Mouse (Mus musculus) small intestine, adult 2 months (tissue): ENCODE measurements around the gene Usp17la. TPM values are rescaled to one million over a fixed set of nuclear protein-coding genes. Genes with fewer than 3 reads are reported as not detected.
"Not testable (repeated sequence)": the region's sequence is repeated elsewhere in the genome, so short reads cannot be mapped to it uniquely, and the experiment has no call there.

Source experiments
- H3K27ac ChIP-seq: fragments of 200-500 bp; 2 replicates; pipeline ENCODE4 v1.5.1; 2012; ENCODE audit warnings: low read depth, low read length, control low read depth, inconsistent platforms; ENCODE audit not compliant: insufficient read depth
- H3K27me3 ChIP-seq: fragments of 200-500 bp; 2 replicates; pipeline ENCODE4 v1.6.1; 2012; ENCODE audit warnings: mild to moderate bottlenecking, moderate library complexity, low read length, inconsistent platforms; ENCODE audit not compliant: control insufficient read depth, insufficient read depth
- H3K36me3 ChIP-seq: fragments of 200-500 bp; 2 replicates; pipeline ENCODE4 v1.6.1; 2012; ENCODE audit warnings: mild to moderate bottlenecking, low read length, control low read depth, inconsistent platforms; ENCODE audit not compliant: control insufficient read depth, insufficient read depth
- H3K4me1 ChIP-seq: fragments of 200-500 bp; 2 replicates; pipeline ENCODE4 v1.6.1; 2012; ENCODE audit warnings: low read length, inconsistent platforms, mixed read lengths; ENCODE audit not compliant: control insufficient read depth, insufficient read depth, insufficient read length
- H3K4me3 ChIP-seq: fragments of 200-500 bp; 2 replicates; pipeline ENCODE4 v1.5.1; 2012; ENCODE audit warnings: low read depth, mild to moderate bottlenecking, control low read depth, inconsistent platforms, low read length, moderate library complexity
- CTCF ChIP-seq: fragments of 200-500 bp; IDR thresholded peaks from 2 replicates; pipeline ENCODE4 v1.5.1; 2012; ENCODE audit warnings: low read depth, mild to moderate bottlenecking, control low read depth, inconsistent platforms, low read length, moderate library complexity, mixed read lengths; ENCODE audit not compliant: insufficient replicate concordance, insufficient read length; ENCODE audit errors: extremely low read depth
- POLR2A ChIP-seq: fragments of 200-500 bp; IDR thresholded peaks from 2 replicates; pipeline ENCODE4 v1.6.1; 2012; ENCODE audit warnings: low read depth, mild to moderate bottlenecking, control low read depth, inconsistent platforms, low read length, moderate library complexity
- WGBS: fragments of 180-500 bp; shearing (Covaris S2); methylation state at CpG from one replicate; pipeline ENCODE4 v1.1.7; 2018; 5-methylcytosine and 5-hydroxymethylcytosine counted together
- polyA plus RNA-seq: library from polyadenylated mRNA; depleted of rRNA; stranded (reverse); fragments of >200 nt; gene quantifications from 2 replicates; pipeline ENCODE4 v1.2.3, GENCODE M21; 2012; rRNA removed

Usp17la gene
- not detected in 2 replicates for polyA plus RNA-seq

- H3K36me3 ChIP-seq, H3K27ac ChIP-seq, H3K27me3 ChIP-seq, H3K4me3 ChIP-seq, H3K4me1 ChIP-seq: not testable (repeated sequence)
- 62% methylated on average over 2 of the region's 2 CpGs for WGBS
Observed at GRCm38 (mm10) chr7:104856709-104857108, at the start of gene Usp17la. Gene Usp17la, plus strand, starts transcription at chr7:104857009.

- H3K4me1 ChIP-seq, H3K27me3 ChIP-seq, H3K27ac ChIP-seq, H3K4me3 ChIP-seq, H3K36me3 ChIP-seq: not testable (repeated sequence)
- WGBS = 79% methylated on average over 8 of the region's 8 CpGs
Observed at GRCm38 (mm10) chr7:104810335-104810734, 46.5 kb upstream of the Usp17la start.

- Histone ChIP-seq H3K27ac (no peak within 1 kb of the TSS), H3K27me3 (no peaks in the 10 kb centered on the region), H3K4me3 (no peak within 1 kb of the TSS), H3K4me1 (no peaks in the 10 kb centered on the region), H3K36me3 (no peaks in the 10 kb centered on the region)
- TF ChIP-seq POLR2A = no peak
- no peak for TF ChIP-seq CTCF
- WGBS = 53% methylated on average over 1 of the region's 1 CpGs
Observed at GRCm38 (mm10) chr7:104842503-104842902, 14.3 kb upstream of the Usp17la start, which contains the start of gene Usp17lb. Gene Usp17lb, minus strand, starts transcription at chr7:104842603.

- Histone ChIP-seq H3K36me3 (no peaks in the 10 kb centered on the region), H3K27ac (no peak overlapping the region)
- 79% methylated on average over 1 of the region's 1 CpGs for WGBS
Observed at GRCm38 (mm10) chr7:104843731-104844287, 13.0 kb upstream of the Usp17la start.

GRCm38 (mm10) chr7:104851546-104851945, 5.3 kb upstream of the Usp17la start:
- WGBS = 83% methylated on average over 2 of the region's 2 CpGs
- H3K4me3 ChIP-seq, H3K27me3 ChIP-seq, H3K4me1 ChIP-seq, H3K36me3 ChIP-seq, H3K27ac ChIP-seq: not testable (repeated sequence)

More at GRCm38 (mm10) chr7:104843731-104844287, 13.0 kb upstream of the Usp17la start:
- TF ChIP-seq POLR2A = no peak
- no peak for TF ChIP-seq CTCF
- no peak overlapping the region for H3K4me3 ChIP-seq
- H3K4me1 ChIP-seq = no peaks in the 10 kb centered on the region
- no peaks in the 10 kb centered on the region for H3K27me3 ChIP-seq

- no peak overlapping the region for H3K27ac ChIP-seq
- TF ChIP-seq POLR2A (no peak), CTCF (no peak)
- no peaks in the 10 kb centered on the region for H3K27me3 ChIP-seq
- 73% methylated on average over 3 of the region's 3 CpGs for WGBS
- H3K4me3 ChIP-seq = no peak overlapping the region
- no peaks in the 10 kb centered on the region for H3K36me3 ChIP-seq
- H3K4me1 ChIP-seq = no peaks in the 10 kb centered on the region
Observed at GRCm38 (mm10) chr7:104855248-104855750, 1.5 kb upstream of the Usp17la start.

- H3K27me3 ChIP-seq = no peaks in the 10 kb centered on the region
- no peak overlapping the region for H3K4me3 ChIP-seq
- H3K27ac ChIP-seq = no peak overlapping the region
- no peak for TF ChIP-seq CTCF
- TF ChIP-seq POLR2A = no peak
- H3K36me3 ChIP-seq = no peaks in the 10 kb centered on the region
- H3K4me1 ChIP-seq = no peaks in the 10 kb centered on the region
- 70% methylated on average over 1 of the region's 1 CpGs for WGBS
Observed at GRCm38 (mm10) chr7:104857683-104858082, 874 bp downstream of the Usp17la start.

- no peak overlapping the region for H3K4me3 ChIP-seq
- TF ChIP-seq CTCF (no peak), POLR2A (no peak)
- H3K27ac ChIP-seq = no peak overlapping the region
- no peaks in the 10 kb centered on the region for H3K27me3 ChIP-seq
- no peaks in the 10 kb centered on the region for H3K36me3 ChIP-seq
- WGBS = 76% methylated on average over 3 of the region's 3 CpGs
- no peaks in the 10 kb centered on the region for H3K4me1 ChIP-seq
Observed at GRCm38 (mm10) chr7:104861381-104861780, 4.6 kb downstream of the Usp17la start.
